Mouse (Mus musculus): ENCODE data around the gene Bank1.

GRCm38 (mm10) chr3:136349690-136350089, 23.8 kb upstream of the Bank1 start:
- TF ChIP-seq CTCF (IDR thresholded peaks at IDR 0.05; ENCODE audit: borderline replicate concordance, control insufficient read depth, extremely low read depth, insufficient read depth, low read length, poor library complexity) = no peak
- TF ChIP-seq POLR2A (IDR thresholded peaks at IDR 0.05; ENCODE audit: control insufficient read depth, extremely low read depth, insufficient read depth, low read length, poor library complexity) = no peak
